Mouse (Mus musculus) megakaryocyte-erythroid progenitor cell, adult 5-6 weeks (primary cell): ENCODE measurements around the gene Ace3. TPM values are rescaled to one million over a fixed set of nuclear protein-coding genes. Genes with fewer than 3 reads are reported as not detected.
A peak's percentile ranks its signal among the peaks of the same experiment; 100 is the strongest.
"Not testable (repeated sequence)": the region's sequence is repeated elsewhere in the genome, so short reads cannot be mapped to it uniquely, and the experiment has no call there.

Experiments used
- ATAC-seq: replicated peaks from 2 replicates; pipeline ENCODE4 v1.8.0; 2016; ENCODE audit warnings: mild to moderate bottlenecking, inconsistent platforms; ENCODE audit not compliant: severe bottlenecking, poor library complexity, low FRiP score, low TSS enrichment
- total RNA-seq, 2 experiments: library from RNA; stranded (forward) in 1 of 2; stranded (reverse) in 1 of 2; fragments of 200-1000, 215-1000 nt in 1 of 2; fragments of >200 nt in 1 of 2; fragmentation: Nextera tagmentation in 1 of 2; gene quantifications; 2 replicates each; pipeline ENCODE4 v1.2.3; 2014 to 2017

The Ace3 gene
- total RNA-seq, 2 experiments from 2014 or later, result not detected

DNA sequence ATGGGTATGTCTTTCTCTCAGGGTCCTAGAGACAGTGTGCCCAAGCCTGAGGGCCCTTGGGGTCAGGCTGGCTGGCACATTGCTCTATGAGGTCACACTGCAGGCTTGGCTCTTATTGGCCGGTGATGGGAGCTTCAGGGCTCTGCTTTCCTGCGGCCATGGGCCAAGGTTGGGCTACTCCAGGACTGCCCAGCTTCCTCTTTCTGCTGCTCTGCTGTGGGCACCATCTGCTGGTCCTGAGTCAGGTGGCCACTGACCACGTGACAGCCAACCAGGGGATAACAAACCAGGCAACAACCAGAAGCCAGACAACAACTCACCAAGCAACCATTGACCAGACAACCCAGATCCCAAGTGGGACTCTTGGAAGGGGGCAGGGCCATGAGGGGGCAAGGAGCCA lies 19.4 kb upstream of the Ace3 start:
- ATAC-seq, result no peak

DNA sequence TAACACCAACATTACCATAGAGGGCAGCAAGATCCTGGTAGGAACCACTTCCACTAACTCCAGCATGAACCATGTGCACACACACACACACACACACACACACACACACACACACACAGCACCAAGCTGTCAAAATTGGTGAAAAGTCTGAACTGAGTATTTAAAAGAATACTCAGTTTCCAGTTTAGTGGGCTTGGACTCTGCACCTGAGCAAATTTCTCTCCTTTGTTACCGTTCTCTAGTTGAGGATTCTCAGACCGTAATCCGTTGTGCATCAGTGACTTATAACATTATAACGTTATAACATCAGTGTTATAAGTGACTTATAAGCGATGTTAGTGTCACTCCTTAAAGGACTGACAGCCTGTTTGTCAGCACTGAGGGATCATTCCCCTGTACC lies 18.8 kb upstream of the Ace3 start:
- ATAC-seq, result no peak

DNA sequence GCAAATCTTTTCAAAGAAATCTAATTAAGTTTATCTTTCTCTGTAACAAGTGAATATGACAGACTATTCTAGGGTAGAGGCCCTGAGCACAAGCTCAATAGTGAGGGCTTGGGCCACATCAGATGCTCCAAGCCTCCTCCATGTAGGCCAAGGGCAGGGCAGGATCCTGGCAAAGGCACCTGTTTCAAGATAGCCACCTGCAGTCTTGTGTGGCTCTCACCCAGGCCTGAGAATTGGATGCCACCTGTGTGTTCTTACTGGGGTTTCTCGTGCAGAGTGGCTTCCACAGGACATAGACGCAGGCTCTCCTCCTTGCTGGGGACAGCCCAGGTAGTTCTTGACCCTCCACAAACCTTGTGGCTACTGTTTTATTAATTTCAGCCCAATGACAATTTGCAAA lies 16.2 kb upstream of the Ace3 start:
- no peak for ATAC-seq

DNA sequence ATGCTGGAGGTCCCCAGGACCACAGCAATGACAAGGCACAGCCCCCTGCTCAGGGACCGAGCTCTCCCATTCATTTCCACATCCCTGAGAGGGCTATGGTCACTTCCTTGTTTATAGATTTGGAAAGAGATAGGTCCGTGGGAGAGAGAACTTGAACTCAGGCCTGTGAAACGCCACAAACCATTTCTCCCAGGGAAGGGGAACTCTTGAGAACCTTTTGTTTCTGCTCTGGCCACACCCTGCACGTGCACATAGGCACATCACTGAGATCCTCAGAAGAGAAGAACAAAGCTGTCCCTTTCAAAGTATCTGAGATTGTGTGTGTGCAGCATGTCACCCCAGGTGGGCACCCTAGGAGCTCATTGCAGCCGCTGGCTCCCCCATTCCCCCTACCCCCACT lies 15.8 kb upstream of the Ace3 start:
- ATAC-seq, result no peak

DNA sequence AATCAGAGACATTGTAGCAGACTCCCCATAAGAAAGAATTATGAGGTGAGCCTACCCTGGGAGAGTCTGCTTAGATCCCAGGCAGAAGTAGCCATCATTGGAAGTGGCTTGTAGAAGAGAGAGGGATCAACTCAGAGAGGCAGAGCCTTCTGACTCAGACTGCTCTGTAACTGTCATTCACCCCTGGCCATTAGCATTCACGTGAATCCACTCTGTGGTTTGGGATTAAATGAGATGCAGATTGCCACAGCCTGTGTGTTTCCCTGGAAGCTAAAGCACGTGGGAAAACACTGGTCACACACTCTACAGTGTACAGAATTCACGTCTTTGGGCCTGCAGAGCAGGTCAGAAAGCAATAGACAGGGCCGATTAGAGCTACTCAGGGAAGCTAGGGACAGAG lies 10.0 kb upstream of the Ace3 start:
- no peak for ATAC-seq

DNA sequence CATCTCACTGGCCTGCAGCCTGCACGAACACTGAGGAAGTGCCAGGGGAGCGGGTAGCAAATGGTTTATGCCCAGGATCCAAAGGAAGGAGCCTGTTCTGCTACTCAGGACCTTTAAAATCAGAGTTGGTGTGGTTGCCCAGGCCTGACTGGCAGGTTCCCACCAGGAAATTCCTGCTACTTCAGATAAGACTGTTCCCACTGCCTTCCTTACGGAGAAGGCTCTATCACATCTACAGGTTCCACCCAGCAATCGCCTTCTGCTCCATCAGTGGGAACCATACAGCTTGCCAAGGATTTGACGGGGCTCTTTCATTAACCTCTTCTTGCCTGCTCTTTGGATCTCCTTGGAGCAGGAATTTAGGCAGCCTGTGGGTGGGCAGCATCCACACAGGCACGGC lies 7.0 kb upstream of the Ace3 start:
- ATAC-seq, result no peak

DNA sequence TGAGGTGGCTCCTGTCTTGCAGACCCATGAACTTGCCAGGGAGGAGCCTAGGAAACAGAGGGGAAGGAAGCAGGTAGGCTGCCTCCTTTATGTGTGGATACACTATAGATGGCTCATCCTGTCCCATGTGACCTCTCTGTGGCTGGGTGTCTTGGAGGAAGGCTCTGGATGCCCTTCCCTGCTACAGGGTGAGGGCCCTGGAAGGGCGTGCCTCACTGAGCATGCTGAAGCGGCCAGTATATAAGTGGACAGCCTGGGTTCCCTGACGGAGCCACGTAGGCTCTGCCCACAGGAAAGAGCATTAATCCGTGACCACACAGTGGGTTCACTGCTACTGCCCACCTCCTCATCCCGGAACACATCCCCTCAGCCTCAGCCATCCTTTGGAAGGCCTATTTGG lies 5.0 kb upstream of the Ace3 start:
- ATAC-seq, result no peak

DNA sequence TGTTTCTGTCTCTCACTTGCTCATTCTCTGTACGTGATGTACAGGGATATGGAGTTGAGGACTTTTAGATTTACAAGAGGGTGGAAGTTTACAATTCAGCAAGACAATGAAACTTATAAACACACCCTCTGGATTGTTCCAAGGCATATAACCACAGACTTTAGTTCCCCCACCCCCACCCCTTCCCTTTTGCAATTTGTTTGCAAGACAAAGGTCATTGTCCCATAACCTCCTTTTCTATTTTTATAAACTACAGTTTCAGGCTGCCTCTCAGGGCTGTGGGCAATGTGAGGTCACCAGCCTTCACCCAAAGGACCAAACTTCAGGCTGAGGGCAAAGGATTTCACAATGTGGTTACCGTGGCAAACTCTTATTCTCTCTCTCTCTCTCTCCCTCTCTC lies 4.2 kb upstream of the Ace3 start:
- ATAC-seq, result no peak

DNA sequence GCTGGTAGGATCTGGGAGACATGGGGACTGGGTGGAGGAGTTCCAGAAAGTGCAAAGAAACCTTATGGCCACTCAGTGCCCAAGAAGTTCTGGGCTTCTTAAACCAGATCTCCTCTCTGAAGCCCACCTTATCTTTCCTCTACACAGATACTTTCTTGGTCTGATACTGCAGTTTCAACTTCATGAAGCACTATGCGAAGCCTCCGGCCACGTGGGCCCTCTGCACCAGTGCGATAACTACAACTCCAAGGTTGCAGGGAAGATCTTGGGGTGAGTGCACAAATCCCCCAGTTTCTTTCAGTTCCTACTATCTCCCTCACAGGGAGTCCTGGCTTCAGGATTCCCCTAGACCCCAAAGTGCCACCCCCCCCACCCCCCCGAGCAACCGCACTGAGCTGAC lies 5.6 kb downstream of the Ace3 start:
- no peak for ATAC-seq

DNA sequence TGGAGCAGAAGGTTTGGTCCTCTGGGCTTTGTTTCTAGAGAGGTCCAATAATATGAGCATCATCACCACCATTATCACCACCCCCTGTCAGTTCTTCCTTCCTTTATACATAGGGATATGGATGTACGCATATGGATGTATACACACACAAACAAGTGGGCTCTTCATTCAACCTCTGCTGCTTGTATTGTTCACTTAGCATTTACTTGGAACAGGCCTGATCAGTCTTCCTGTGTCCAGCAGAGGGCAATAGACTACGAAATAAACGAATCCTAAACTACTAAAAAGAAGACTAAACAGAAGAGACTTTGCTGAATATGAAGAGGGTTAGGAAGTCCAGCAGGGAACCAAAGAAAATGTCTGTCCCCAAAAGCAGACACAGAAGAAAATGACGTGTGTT lies 7.2 kb downstream of the Ace3 start:
- peak; percentile 59; the same call in 1 of the 2 replicates for ATAC-seq

DNA sequence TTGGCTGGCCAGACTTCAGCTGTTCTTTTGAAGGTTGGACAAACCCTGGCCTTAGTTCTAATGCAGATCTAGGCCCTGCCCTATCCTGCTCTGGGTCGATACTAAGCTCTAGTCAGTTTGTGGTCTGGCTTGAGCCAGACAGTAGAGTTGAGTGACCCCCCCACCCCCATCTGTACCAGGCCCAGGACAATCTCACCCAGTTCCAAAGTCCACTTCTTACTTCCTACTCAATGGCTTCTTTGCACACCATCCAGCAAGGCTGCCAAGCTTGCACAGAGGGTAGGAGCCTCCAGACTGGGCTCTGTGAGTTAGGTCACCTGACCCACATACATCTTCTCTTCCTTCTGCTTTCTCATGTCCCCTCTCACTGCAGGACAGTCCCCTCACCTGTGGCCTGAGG lies 10.1 kb downstream of the Ace3 start:
- no peak for ATAC-seq

DNA sequence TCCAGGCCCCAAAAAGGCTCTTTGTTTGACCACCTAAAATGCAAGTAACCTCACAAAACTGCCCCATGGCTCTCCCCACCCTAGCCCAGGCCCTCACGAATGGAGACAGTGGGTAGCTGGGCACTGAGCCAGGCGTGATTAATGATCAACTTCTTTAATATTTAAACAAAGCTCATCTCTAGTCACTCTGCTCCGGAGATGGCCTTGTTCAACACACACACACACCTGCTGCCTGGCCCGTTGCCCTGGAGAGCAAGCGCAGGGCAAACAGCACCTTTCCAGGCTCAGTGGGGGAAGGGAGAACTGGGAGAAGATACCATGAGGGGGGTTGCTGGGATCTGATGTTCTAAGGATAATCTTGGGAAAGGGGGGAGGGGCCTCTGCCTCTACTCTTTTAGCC lies 11.5 kb downstream of the Ace3 start:
- no peak for ATAC-seq

DNA sequence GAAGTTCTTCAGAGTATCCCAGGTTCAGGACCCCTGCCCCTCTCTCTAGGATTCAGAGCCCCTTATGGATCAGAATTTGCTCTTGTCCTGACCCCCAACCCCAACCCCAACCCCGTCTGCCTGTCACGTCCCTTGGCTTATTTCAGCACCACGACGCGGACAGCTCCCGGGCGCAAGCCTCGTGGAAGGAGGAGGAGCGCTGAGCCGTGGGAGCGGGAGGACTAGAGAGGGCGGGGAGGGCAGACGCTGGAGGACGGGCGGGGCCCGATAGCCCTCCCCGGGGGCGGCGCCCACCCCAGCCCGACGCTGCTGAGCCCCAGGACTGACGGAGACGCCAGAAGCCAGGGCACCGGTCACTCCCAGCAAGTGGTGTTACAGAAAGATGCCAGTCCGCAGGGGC lies 13.3 kb downstream of the Ace3 start, which contains the start of gene Kcnh6:
TSS of gene Kcnh6 (plus strand) at position 304 of the 400 bp plus-strand sequence.
- peak; percentile 86 for ATAC-seq

DNA sequence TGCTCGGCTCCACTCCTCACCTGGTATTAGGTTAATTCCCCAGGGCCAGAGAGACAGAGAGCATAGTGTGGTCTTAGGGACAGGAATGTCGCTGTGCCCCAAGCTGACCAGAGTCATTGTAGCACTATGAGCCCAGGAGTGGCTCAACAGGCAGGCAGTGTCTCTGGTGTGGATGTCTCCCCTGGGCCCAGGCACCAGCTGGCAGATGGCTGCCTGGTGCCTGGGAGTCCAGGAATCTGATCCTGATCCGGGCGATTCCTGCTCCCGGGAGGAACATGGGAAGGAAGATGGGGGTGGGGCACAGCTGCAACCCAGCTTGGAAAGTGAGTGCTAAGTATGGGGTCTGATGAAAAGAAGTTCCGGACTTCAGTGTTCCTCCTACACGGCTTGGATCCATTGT lies 18.2 kb downstream of the Ace3 start:
- no peak for ATAC-seq

DNA sequence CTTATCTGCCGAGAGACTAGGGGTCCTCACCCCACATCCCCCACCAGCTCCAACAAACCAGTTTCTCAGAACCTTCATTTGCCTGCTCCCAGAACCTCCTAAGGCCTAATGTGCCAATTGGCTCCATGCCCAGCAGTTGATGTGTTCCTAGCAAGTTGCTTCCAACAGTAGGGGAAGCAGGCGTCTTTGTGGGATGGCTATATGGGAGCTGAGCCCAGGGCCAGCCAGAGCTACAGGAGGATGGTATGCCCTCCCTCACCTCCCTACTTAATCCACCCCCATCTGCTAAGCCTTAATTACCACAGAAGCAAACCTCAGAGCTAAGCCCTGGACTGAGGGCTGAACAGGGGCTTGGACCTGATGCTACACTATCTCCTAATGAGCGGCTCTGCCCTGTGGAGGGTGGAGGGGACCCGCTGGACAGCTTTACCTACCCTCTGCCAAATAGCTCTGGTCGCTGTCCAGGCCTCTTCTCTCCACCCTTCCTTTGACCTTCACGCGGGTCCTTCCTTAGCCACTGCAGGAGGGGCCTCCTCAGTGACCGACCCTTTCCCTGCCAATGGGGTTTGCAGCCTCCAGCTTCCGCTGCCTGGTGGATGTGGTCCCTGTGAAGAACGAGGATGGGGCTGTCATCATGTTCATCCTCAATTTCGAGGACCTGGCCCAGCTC lies 19.2 kb downstream of the Ace3 start:
- ATAC-seq, result no peak

DNA sequence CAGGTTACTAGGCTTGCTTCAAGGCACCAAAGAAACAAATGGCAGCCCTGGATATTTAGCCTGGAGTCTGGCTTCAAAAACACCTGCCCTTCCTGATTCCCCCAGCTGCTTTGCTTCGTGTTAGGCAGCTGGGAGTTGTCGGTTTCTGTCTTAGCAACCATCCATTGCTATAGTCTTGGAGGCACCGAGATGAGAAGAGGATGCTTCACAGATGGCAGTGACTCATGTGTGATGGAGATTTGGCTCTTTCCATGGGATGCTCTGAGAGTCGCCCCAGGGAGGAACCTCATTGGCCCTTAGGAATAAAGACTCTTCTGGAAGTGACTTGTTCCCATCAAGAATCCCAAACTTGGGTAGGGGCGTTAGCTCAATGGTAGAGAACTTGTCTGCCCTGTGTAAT lies 22.0 kb downstream of the Ace3 start:
- ATAC-seq, result no peak

DNA sequence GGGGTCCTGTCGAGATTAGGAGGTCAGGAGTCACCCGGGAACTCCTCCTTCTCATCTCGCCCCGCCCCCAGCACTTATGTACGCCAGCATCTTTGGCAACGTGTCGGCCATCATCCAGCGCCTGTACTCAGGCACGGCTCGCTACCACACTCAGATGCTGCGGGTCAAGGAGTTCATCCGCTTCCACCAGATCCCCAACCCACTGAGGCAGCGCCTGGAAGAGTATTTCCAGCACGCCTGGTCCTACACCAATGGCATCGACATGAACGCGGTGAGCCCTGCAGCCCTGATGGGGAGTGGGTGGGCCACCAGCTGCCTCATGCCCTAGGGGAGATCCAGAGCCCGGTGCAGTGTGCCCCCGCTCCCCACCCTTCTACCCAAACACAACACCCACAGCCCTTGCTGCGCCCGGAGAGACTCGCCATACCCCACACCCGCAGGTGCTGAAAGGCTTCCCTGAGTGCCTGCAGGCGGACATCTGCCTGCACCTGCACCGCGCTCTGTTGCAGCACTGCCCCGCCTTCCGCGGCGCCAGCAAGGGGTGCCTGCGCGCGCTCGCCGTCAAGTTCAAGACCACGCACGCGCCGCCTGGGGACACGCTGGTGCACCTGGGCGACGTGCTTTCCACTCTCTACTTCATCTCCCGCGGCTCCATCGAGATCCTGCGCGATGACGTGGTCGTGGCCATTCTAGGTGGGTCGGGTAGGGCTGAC lies 25.7 kb downstream of the Ace3 start:
- 0 out of 2 replicates have a peak, but pooled peaks have one; percentile 22 for ATAC-seq

DNA sequence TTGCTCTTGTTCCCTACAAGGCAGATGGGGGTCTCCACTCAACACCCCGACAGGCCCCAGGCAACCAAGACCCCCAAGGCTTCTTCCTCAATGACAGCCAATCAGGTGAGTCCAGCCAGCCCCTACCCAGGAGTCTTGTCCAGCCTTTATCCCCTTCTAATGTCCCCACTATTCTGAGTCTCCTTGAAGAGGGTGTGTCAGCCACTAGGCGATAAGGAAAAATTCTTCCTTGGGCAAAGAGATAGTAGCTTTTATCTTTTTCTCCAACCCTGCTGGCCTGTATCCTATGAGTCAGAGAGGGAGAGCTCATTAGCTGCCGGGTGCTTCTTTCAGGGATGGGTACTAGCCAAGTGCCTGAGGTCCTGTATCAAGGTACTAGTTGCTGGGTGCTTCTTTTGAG lies 31.3 kb downstream of the Ace3 start:
- ATAC-seq, result peak; percentile 67

DNA sequence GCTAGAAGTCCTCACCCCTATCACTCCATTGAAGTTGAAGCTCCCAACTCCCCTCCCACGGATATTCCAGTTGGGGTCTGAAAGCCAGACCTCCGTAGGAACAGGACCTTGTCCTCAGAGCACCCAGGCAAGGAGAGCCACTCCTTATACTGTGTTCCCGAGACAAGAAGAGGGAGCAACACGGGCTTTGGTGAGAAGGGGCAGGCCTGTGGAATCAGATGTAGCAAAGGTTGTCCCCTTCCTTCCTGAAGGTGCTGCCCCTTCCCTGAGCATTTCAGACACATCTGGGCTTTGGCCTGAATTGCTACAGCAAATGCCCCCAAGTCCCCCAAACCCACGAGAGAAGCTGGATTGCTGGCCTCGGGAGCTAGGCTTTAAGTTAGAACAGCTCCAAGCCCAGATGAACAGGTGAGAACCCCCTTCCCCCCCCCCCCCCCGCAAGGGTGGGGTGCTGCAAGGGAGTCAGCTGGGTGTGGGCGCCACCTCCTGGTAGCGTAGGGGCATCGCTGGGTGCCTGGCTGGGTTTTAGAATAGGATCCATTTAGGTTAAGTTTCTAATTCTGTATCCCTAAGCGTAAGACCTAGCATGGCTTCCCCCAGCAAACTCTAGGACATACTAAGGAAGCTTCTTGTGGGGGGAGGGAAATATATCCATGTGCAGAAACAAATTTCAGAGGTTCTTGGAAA lies 32.1 kb downstream of the Ace3 start:
- peak; percentile 76 for ATAC-seq

DNA sequence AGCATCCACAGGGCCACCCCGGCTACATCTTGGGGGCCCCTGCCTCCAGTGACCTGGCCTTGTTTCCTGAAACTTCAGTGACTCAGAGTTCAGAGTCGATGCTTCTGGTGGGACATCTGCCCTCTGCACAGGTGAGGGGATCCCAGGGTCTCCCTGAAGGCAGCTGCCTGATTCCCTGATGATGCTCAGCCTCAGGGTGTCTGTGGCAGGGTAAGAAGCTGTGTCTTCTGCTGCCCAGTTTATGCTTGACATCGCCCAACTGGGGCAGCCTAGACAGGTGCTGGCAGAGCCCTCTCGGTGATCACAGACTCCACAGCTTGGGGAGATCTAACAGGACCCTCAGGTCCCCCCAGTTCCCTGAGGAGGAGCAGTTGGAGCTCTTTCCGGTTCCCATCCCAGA lies 33.1 kb downstream of the Ace3 start:
- ATAC-seq, result peak; percentile 12; the same call in 1 of the 2 replicates

DNA sequence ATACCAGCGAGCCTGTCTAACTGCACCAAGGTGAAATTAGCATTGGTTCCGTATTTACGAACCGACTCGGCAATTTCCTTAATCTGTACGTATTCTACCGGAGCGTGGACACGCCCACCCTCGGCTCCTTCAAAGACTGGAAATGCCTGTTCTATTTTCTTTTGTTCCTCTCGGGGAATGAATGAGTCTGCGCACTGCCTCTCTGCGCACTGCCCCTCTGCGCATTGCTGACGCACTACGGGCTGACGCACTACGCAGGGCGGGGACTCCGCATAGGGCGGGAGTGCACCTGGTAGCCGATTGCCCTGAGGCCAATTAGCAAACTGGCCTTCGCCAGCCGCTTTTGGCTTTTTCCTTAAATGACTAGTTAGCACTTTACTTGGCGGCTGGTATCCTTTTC lies 37.6 kb downstream of the Ace3 start:
- not testable (repeated sequence) for ATAC-seq
